Mouse (Mus musculus): ENCODE measurements at regions not wholly inside any gene's neighbourhood (a gene's known extent, or its start where the extent isn't known, plus 50 kb on each side); places are given as distances from the start of the nearest gene placed in this dataset.

DNA sequence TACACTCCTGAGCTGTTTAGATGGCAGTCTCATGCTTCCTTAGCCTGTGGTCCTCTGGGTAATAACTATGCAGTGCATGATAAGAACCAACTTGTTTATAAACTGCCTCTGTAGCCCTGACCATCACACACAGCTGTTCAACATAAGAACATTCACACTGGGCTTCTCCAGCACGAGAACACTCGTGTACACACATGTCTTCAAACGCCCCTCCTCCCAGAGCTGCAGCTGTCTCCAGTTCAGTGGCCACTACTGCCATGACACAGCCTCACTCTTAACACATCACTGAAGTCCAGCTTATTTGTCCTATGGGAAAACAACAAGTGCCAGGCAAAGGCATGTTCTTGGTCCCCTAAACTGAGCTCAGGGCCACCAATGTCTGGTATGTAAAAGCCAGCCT is 152.9 kb downstream of the Hlx start:
- TF ChIP-seq POLR2A (IDR thresholded peaks at IDR 0.05; ENCODE audit: low read depth, low read length) (no peak), CTCF (IDR thresholded peaks at IDR 0.05; ENCODE audit: borderline replicate concordance, insufficient read depth, low read length) (no peak)
- H3K4me3 ChIP-seq (ENCODE audit: insufficient read depth, low read length), result no peak overlapping the region
- peaks cover 8% of the 10 kb centered on the region; the same call in 1 of the 2 replicates for H3K4me1 ChIP-seq (ENCODE audit: control insufficient read depth, insufficient read depth, low read length)
- H3K27ac ChIP-seq (ENCODE audit: insufficient read depth, low read length), result no peak overlapping the region

DNA sequence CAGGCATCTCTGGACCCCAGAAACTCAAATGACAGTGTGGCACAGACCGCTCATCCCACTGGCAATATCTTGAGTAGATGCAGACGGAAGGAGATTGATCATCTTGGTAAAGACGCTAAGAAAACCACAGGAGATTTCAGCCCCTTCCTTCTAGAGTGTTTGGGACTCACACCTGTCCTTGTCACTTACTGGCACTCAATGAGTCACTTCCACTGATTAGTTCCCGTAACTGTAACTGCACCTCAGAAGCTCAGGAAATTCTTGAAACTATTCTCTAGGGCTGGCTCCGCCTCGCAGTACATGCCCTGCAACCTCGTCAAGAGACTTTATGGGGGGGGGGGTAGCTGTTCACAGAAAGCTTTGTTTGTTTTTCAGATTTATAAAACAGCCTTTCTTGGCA is 155.9 kb downstream of the Hlx start:
- TF ChIP-seq CTCF (IDR thresholded peaks at IDR 0.05; ENCODE audit: borderline replicate concordance, insufficient read depth, low read length) (no peak), POLR2A (IDR thresholded peaks at IDR 0.05; ENCODE audit: low read depth, low read length) (no peak)
- no peak overlapping the region for H3K27ac ChIP-seq (ENCODE audit: insufficient read depth, low read length)
- no peak overlapping the region for H3K4me3 ChIP-seq (ENCODE audit: insufficient read depth, low read length)
- H3K4me1 ChIP-seq (ENCODE audit: control insufficient read depth, insufficient read depth, low read length), result peaks cover 4% of the 10 kb centered on the region; the same call in 1 of the 2 replicates

DNA sequence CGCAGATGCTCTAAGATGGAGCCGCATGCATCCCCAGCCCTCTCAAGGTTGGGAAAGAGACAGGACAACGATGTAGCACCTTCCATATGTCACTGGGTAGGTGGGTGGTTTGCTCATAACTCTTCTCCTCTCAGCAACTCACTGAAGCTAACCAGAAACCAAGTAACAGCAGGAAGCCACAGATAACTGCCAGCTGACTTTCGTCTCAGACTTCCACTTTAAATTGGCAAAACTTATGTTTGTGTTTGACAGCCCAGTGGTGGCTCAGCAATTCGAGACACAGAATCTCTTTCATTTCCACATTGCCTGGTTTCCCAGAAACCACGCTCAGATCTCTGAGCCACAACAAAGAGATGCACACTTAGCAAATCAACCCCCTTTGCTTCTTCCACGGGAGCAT is 159.1 kb downstream of the Hlx start:
- TF ChIP-seq CTCF (IDR thresholded peaks at IDR 0.05; ENCODE audit: borderline replicate concordance, insufficient read depth, low read length) (no peak), POLR2A (IDR thresholded peaks at IDR 0.05; ENCODE audit: low read depth, low read length) (no peak)
- H3K4me1 ChIP-seq (ENCODE audit: control insufficient read depth, insufficient read depth, low read length), result no peaks in the 10 kb centered on the region
- H3K27ac ChIP-seq (ENCODE audit: insufficient read depth, low read length), result no peak overlapping the region
- no peak overlapping the region for H3K4me3 ChIP-seq (ENCODE audit: insufficient read depth, low read length)

DNA sequence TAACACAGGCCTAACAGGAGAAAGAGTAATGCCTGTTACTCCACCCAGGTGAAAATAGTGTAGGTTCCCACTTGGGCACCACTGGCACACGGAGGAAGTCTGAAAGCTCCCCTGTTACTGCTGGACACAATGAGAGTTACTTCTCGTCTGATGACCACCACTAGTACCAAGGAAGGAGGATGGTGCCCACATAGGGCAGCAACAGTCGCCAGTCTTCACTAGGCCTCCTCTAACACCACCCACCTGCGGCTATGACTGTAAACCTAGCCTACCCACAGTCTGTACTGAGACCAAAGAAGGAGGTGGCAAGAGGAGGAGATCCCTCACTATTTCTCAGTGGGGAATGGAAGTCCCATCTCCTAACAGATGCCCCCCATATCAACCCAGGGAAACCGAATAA is 161.7 kb downstream of the Hlx start:
- Histone ChIP-seq H3K4me3 (ENCODE audit: insufficient read depth, low read length) (no peak overlapping the region), H3K4me1 (ENCODE audit: control insufficient read depth, insufficient read depth, low read length) (no peaks in the 10 kb centered on the region), H3K27ac (ENCODE audit: insufficient read depth, low read length) (no peak overlapping the region)
- no peak for TF ChIP-seq POLR2A (IDR thresholded peaks at IDR 0.05; ENCODE audit: low read depth, low read length)
- TF ChIP-seq CTCF (IDR thresholded peaks at IDR 0.05; ENCODE audit: borderline replicate concordance, insufficient read depth, low read length), result no peak

DNA sequence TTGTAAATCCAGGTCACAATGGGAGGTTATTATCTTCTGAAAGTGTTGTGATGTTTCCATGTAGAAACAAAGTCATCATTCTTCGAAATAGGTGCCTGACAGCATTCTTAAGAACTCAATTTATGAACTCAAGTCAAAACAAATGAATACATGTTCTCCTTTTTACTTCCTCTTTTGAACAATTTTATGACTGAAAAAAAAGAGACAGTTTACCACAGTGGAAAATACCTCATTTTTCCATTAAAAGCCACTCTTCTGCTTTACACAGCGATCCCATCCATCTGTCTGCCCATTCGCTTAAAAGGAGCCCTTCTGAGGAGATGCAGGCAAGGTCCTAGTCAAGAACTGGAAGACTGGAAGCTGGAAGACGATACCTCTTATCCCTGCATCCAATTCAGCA is 169.5 kb downstream of the Hlx start:
- TF ChIP-seq CTCF (IDR thresholded peaks at IDR 0.05; ENCODE audit: borderline replicate concordance, insufficient read depth, low read length) (no peak), POLR2A (IDR thresholded peaks at IDR 0.05; ENCODE audit: low read depth, low read length) (no peak)
- Histone ChIP-seq H3K27ac (ENCODE audit: insufficient read depth, low read length) (no peak overlapping the region), H3K4me3 (ENCODE audit: insufficient read depth, low read length) (no peak overlapping the region), H3K4me1 (ENCODE audit: control insufficient read depth, insufficient read depth, low read length) (no peaks in the 10 kb centered on the region)

DNA sequence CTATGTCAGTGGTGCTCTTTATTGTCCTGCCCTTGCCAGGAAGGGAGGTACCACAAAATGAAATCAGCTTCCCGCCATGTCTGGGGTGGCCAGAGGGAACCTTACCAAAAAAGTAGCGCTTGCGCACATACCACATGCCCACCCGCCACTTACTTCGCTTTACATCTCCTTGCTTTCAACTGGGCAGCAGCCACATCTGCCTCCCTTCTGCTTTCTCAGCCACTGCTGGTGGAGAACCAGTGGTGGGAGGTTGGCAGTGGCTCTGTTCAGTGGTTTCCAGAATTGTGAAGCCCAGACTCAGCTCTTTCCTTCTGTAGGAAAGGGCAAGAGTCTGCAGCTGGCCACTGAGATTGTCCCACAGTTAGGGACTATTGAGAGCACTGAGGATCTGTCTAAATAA is 170.2 kb downstream of the Hlx start:
- H3K4me1 ChIP-seq (ENCODE audit: control insufficient read depth, insufficient read depth, low read length), result no peaks in the 10 kb centered on the region
- TF ChIP-seq CTCF (IDR thresholded peaks at IDR 0.05; ENCODE audit: borderline replicate concordance, insufficient read depth, low read length), result no peak
- no peak for TF ChIP-seq POLR2A (IDR thresholded peaks at IDR 0.05; ENCODE audit: low read depth, low read length)

DNA sequence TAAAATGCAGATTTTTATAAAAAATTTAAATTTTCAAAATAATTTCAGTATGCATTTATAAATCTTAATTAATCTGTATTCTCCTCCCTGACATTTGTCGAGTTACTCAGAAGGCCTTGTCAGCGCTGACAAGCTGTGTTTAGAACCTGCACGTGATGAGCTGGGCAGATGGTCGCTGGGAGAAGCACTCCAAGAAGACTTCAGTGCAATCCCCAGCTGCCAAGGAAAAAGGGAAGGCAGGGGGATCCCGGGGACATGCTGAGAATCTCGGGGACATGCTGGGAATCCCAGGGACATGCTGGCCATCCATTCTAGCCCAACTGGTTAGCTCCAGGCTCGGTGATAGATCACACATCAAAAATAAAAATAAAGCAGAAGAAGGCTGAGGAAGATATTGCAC is 172.9 kb downstream of the Hlx start:
- no peak overlapping the region for H3K27ac ChIP-seq (ENCODE audit: insufficient read depth, low read length)
- no peaks in the 10 kb centered on the region for H3K4me1 ChIP-seq (ENCODE audit: control insufficient read depth, insufficient read depth, low read length)
- TF ChIP-seq POLR2A (IDR thresholded peaks at IDR 0.05; ENCODE audit: low read depth, low read length) (no peak), CTCF (IDR thresholded peaks at IDR 0.05; ENCODE audit: borderline replicate concordance, insufficient read depth, low read length) (no peak)
- no peak overlapping the region for H3K4me3 ChIP-seq (ENCODE audit: insufficient read depth, low read length)

More for the DNA sequence above, 170.2 kb downstream of the Hlx start:
- Histone ChIP-seq H3K4me3 (ENCODE audit: insufficient read depth, low read length) (no peak overlapping the region), H3K27ac (ENCODE audit: insufficient read depth, low read length) (no peak overlapping the region)

DNA sequence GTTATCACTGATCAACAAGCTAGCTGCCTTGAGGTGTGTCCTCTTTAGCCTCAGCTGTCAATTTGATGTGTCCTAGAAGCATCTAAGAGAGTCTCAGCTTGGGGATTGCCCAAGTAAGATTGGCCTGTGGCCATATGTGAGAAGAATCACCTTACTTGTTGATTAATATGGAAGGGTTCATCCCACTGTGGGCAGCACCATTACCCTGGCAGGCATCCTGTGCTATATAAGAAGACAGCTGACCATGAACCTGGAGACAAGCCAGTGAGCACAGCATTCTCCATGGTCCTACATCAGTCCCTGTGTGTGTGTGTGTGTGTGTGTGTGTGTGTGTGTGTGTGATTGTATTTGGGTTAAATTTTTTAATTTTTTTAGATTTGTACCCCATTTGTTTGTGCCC is 178.6 kb downstream of the Hlx start:
- TF ChIP-seq POLR2A (IDR thresholded peaks at IDR 0.05; ENCODE audit: low read depth, low read length) (no peak), CTCF (IDR thresholded peaks at IDR 0.05; ENCODE audit: borderline replicate concordance, insufficient read depth, low read length) (no peak)
- H3K4me3 ChIP-seq (ENCODE audit: insufficient read depth, low read length), result no peak overlapping the region

DNA sequence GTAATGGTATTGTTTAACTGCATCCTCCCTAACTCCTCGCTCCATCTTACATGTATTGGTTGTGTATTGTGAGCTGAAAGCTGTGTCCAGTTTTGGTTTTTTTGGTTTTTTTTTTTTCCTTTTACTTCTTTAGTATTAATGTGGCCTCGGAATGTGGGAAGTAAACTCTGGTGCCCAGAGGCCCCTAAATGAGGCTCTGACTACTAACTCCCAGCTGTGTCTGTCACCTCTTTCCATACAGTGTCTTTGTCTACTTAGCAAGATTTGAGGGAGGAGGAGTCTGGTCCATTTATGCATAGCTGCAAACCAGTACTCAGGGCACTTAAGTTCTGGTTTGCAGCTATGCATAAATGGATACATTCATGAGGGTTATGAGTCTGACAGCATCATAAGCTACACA is 181.9 kb downstream of the Hlx start:
- H3K4me1 ChIP-seq (ENCODE audit: control insufficient read depth, insufficient read depth, low read length), result no peaks in the 10 kb centered on the region; the same call in 1 of the 2 replicates
- TF ChIP-seq POLR2A (IDR thresholded peaks at IDR 0.05; ENCODE audit: low read depth, low read length) (no peak), CTCF (IDR thresholded peaks at IDR 0.05; ENCODE audit: borderline replicate concordance, insufficient read depth, low read length) (no peak)
- H3K4me3 ChIP-seq (ENCODE audit: insufficient read depth, low read length), result no peak overlapping the region
- no peak overlapping the region for H3K27ac ChIP-seq (ENCODE audit: insufficient read depth, low read length)

More for the DNA sequence above, 178.6 kb downstream of the Hlx start:
- Histone ChIP-seq H3K27ac (ENCODE audit: insufficient read depth, low read length) (no peak overlapping the region), H3K4me1 (ENCODE audit: control insufficient read depth, insufficient read depth, low read length) (no peaks in the 10 kb centered on the region; the same call in 1 of the 2 replicates)

DNA sequence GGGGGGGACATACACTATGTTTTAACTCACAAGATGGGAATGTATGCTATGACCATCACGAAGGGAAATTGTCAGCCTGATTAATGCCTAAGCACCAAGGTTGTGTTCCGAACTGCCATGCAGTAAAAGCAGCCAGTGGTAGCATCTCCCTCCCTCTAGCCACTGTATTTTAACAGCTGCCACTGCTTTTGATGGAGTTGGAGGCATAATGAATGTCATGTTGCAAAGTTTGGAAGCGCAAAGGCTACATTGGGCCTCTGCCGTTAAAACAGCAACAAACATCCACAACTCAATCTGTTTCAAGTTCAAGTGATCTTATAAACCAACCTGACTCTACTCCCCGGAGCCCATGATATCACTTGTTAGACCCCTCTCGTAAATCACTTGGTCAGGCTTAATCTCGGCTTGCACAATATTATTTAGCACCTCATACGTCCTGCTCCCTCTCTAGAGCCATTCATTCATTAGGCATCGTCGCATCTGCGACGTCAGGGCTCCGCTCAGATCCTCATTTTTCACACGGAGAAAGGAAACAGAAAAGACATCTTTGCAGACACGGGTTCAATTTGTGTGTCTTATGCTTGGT is 184.7 kb downstream of the Hlx start:
- no peak for TF ChIP-seq POLR2A (IDR thresholded peaks at IDR 0.05; ENCODE audit: low read depth, low read length)
- Histone ChIP-seq H3K4me1 (ENCODE audit: control insufficient read depth, insufficient read depth, low read length) (no peaks in the 10 kb centered on the region; the same call in 1 of the 2 replicates), H3K27ac (ENCODE audit: insufficient read depth, low read length) (no peak overlapping the region)

More for the DNA sequence above, 184.7 kb downstream of the Hlx start:
- H3K4me3 ChIP-seq (ENCODE audit: insufficient read depth, low read length), result no peak overlapping the region
